Mouse (Mus musculus): ENCODE results near the gene Cideb. TPM values are rescaled to one million over a fixed set of nuclear protein-coding genes. Genes with fewer than 3 reads are reported as not detected.
A peak's percentile ranks its signal among the peaks of the same experiment; 100 is the strongest.

The Cideb gene
- polyA plus RNA-seq, 1 experiment: 797 TPM

DNA sequence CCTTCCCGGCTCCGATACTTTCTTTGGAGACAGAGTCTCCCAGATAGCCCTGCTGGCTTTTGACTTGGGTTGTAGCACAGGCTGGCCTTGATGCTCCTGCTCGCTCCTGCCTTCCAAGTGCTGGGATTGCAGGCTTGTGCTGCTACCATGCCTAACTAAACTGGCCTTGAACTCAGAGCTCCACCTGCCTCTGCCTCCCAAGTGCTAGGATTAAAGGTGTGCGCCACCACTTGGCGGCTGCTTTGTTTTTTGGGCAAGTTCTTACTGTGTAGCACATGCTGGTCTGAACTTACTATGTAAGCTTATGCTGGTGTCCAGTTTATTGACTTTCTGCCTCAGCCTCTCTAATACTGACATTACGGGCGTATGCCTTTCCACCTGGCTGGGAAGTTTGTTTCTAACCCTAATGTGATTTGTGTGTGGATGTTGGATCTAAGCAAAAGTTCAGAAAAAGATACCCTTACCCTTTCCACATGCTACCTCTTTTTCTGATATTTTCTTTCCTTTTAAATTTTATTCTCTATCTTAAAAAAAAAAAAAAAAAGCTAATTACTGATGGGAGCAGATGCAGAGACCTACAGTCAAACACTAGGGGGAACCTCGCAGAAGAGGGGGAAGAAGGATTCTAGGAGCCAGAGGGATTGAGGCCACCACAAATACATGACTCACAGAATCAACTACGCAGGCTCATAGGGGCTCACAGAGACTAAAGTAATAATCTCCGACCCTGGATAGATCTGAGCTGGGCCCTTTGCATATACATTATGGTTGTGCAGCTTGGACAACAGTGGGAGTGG is 11.0 kb downstream of the Cideb start:
- H3K27ac ChIP-seq (ENCODE audit: insufficient read depth, low read depth, low read length): no peak overlapping the region
- 77% methylated on average over 10 of the region's 10 CpGs for WGBS
- no peaks in the 10 kb centered on the region for H3K27me3 ChIP-seq (ENCODE audit: control insufficient read depth, insufficient read depth, low read length)
- 0 out of 2 replicates have a peak overlapping the region, but pooled peaks have one; percentile 1 for H3K4me3 ChIP-seq (ENCODE audit: low read depth, low read length)
- H3K36me3 ChIP-seq (ENCODE audit: control insufficient read depth, insufficient read depth, low read length): peaks cover 29% of the 10 kb centered on the region
- peaks cover 8% of the 10 kb centered on the region for H3K4me1 ChIP-seq (ENCODE audit: control insufficient read depth, insufficient read depth, insufficient read length, low read length)
- TF ChIP-seq POLR2A (IDR thresholded peaks at IDR 0.05; ENCODE audit: low read depth, low read length): no peak
- TF ChIP-seq CTCF (IDR thresholded peaks at IDR 0.05; ENCODE audit: extremely low read depth, insufficient read length, insufficient replicate concordance, low read depth, low read length): no peak

DNA sequence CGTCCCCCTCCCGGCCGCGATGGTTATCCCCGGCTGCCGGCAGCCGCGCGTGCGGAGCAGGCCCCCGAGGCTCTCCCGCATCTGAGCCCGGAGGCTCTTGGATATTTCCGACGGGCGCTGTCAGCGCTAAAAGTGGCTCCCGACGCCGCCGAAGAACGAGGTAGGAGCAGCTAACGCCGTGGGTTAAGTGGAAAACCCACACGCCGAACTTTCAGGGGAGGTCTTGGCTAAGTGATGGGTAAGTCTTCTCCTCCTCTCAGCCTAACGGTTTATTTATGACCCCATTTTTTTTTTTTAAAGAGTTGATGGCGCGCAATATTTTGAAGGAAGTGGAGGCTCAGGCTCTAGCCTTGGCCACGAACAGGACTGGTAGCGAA is 12.4 kb downstream of the Cideb start:
- TF ChIP-seq CTCF (IDR thresholded peaks at IDR 0.05; ENCODE audit: extremely low read depth, insufficient read length, insufficient replicate concordance, low read depth, low read length) (no peak), POLR2A (IDR thresholded peaks at IDR 0.05; ENCODE audit: low read depth, low read length) (no peak)
- Histone ChIP-seq H3K4me3 (ENCODE audit: low read depth, low read length) (peak overlapping the region; percentile 89), H3K4me1 (ENCODE audit: control insufficient read depth, insufficient read depth, insufficient read length, low read length) (peaks cover 8% of the 10 kb centered on the region), H3K36me3 (ENCODE audit: control insufficient read depth, insufficient read depth, low read length) (peaks cover 24% of the 10 kb centered on the region), H3K27me3 (ENCODE audit: control insufficient read depth, insufficient read depth, low read length) (no peaks in the 10 kb centered on the region), H3K27ac (ENCODE audit: insufficient read depth, low read depth, low read length) (no peak overlapping the region)
- WGBS: under 1% methylated on average over 31 of the region's 31 CpGs

DNA sequence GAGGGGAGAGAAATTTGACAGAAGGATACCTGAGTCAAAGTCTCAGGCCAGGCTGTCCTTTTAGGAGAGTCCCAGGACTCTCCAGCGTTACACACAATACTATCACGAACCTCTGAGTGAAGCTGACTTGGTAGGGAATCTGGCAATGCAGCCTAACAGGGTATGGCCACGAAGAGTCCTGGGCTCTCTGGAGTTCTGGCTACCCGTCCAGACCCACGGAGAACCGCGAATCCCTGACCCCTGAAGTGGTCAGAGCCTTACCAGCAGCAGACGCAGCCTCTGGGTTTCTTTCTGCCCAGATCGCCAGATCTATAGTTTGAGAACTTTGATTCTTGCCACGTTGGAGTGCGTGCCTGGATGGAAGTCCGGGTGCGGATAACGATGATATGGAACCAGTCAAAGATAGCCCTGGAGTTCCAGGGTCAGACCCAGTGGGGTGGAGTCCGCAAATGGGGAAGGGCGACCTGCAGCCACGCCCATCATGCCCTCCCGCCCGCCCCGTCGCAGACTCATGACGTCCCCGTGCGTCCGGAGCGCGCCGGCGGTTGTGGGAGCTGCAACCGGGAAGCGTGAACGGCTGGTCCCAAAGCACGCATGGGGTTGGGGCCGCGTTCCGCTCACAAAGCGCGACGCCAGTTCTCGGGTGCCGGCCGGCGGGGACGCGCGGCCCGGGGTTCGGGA is 12.9 kb downstream of the Cideb start, which contains the start of the genes Dhrs1 and Nop9:
TSS of gene Dhrs1 (minus strand) at position 511 of the 681 bp plus-strand sequence.
TSS of gene Nop9 (plus strand) at position 514 of the 681 bp plus-strand sequence.
- TF ChIP-seq CTCF (IDR thresholded peaks at IDR 0.05; ENCODE audit: extremely low read depth, insufficient read length, insufficient replicate concordance, low read depth, low read length): no peak
- peak; percentile 76 for TF ChIP-seq POLR2A (IDR thresholded peaks at IDR 0.05; ENCODE audit: low read depth, low read length)
- H3K27ac ChIP-seq (ENCODE audit: insufficient read depth, low read depth, low read length): peak within 1 kb of the TSS; percentile 92
- H3K4me3 ChIP-seq (ENCODE audit: low read depth, low read length): peak within 1 kb of the TSS; percentile 89
- no peaks in the 10 kb centered on the region for H3K27me3 ChIP-seq (ENCODE audit: control insufficient read depth, insufficient read depth, low read length)
- WGBS: under 1% methylated on average over 46 of the region's 48 CpGs
- peaks cover 8% of the 10 kb centered on the region for H3K4me1 ChIP-seq (ENCODE audit: control insufficient read depth, insufficient read depth, insufficient read length, low read length)
- H3K36me3 ChIP-seq (ENCODE audit: control insufficient read depth, insufficient read depth, low read length): peaks cover 25% of the 10 kb centered on the region

DNA sequence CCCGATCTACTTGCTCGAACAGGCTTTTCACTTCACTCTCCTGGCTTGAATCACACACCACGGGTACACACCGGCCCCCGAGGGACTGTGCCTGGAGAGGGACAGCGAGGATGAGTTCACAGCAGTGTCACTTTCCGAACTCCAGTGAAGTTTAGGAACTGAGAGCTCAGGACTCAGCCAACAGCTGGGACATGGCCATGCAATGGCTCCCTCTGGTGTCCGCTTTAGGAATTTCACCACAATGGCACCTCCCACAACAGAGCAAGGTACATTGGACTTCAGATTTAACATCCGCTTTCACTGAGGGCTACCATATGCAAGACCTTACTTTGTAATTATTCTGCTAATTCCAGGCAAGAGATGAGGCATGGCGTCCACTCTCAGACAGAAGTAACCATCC is 14.5 kb downstream of the Cideb start:
- Histone ChIP-seq H3K4me1 (ENCODE audit: control insufficient read depth, insufficient read depth, insufficient read length, low read length) (peaks cover 8% of the 10 kb centered on the region), H3K27me3 (ENCODE audit: control insufficient read depth, insufficient read depth, low read length) (no peaks in the 10 kb centered on the region), H3K27ac (ENCODE audit: insufficient read depth, low read depth, low read length) (peak overlapping the region; percentile 35; the same call in 1 of the 2 replicates), H3K4me3 (ENCODE audit: low read depth, low read length) (peak overlapping the region; percentile 53), H3K36me3 (ENCODE audit: control insufficient read depth, insufficient read depth, low read length) (peaks cover 34% of the 10 kb centered on the region)
- TF ChIP-seq POLR2A (IDR thresholded peaks at IDR 0.05; ENCODE audit: low read depth, low read length) (no peak), CTCF (IDR thresholded peaks at IDR 0.05; ENCODE audit: extremely low read depth, insufficient read length, insufficient replicate concordance, low read depth, low read length) (peak; percentile 94; the same call in 1 of the 2 replicates)
- WGBS: 12% methylated on average over 10 of the region's 10 CpGs

DNA sequence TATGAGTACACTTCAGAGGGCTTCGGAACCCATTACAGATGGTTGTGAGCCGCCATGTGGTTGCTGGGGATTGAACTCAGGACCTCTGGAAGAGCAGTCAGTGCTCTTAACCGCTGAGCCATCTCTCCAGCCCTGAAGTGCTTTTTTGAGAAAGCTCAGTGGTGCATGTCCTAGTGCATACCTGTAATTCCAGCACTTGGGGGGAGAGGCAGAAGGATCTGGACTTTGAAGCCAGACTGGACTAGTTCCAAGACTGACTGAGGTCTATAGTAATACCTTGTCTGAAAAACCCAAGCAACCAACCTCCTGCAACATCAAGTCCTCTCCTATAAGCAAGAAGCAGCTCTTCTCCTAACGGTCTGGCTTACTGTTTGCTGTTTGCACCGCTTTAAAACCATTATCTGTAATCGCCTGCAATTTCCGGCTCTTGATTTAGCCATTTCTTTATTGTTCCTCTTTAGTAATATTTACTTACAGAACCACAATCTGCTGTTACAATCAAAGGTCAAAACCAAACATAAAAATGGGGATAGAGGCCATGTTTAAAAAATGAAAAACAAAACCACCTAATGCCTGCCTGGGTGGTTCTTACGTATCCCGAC is 21.1 kb downstream of the Cideb start:
- WGBS: 38% methylated on average over 9 of the region's 9 CpGs
- no peak overlapping the region for H3K4me3 ChIP-seq (ENCODE audit: low read depth, low read length)
- H3K36me3 ChIP-seq (ENCODE audit: control insufficient read depth, insufficient read depth, low read length): peaks cover 31% of the 10 kb centered on the region
- no peaks in the 10 kb centered on the region for H3K27me3 ChIP-seq (ENCODE audit: control insufficient read depth, insufficient read depth, low read length)
- TF ChIP-seq CTCF (IDR thresholded peaks at IDR 0.05; ENCODE audit: extremely low read depth, insufficient read length, insufficient replicate concordance, low read depth, low read length) (no peak), POLR2A (IDR thresholded peaks at IDR 0.05; ENCODE audit: low read depth, low read length) (no peak)
- H3K4me1 ChIP-seq (ENCODE audit: control insufficient read depth, insufficient read depth, insufficient read length, low read length): peaks cover 32% of the 10 kb centered on the region; the same call in 1 of the 2 replicates
- H3K27ac ChIP-seq (ENCODE audit: insufficient read depth, low read depth, low read length): no peak overlapping the region

DNA sequence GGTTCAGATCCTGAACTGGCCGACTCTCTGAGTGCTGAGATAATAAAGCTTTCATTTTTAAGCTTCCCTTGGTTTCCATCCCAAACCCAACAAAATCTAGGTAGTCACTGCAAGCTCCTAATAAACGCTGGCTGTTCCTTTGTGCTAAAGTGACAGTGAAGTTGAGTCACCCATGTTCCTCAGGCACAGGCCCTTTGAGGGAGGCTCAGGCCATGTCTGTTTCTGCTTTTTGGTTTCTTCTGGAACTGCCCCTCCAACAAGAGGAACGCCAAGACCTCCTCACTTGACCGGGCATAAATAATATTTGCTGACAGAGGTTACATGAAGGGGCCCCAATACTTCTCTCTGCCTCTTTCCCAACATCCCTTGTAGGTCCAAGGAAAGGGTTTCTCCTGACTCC is 22.5 kb downstream of the Cideb start:
- Histone ChIP-seq H3K4me1 (ENCODE audit: control insufficient read depth, insufficient read depth, insufficient read length, low read length) (peaks cover 32% of the 10 kb centered on the region; the same call in 1 of the 2 replicates), H3K36me3 (ENCODE audit: control insufficient read depth, insufficient read depth, low read length) (peaks cover 24% of the 10 kb centered on the region), H3K27me3 (ENCODE audit: control insufficient read depth, insufficient read depth, low read length) (no peaks in the 10 kb centered on the region), H3K4me3 (ENCODE audit: low read depth, low read length) (no peak overlapping the region), H3K27ac (ENCODE audit: insufficient read depth, low read depth, low read length) (peak overlapping the region; percentile 52; the same call in 1 of the 2 replicates)
- 18% methylated on average over 4 of the region's 4 CpGs for WGBS
- TF ChIP-seq CTCF (IDR thresholded peaks at IDR 0.05; ENCODE audit: extremely low read depth, insufficient read length, insufficient replicate concordance, low read depth, low read length) (no peak), POLR2A (IDR thresholded peaks at IDR 0.05; ENCODE audit: low read depth, low read length) (no peak)

Data from small intestine, adult 2 months (tissue).